Mouse (Mus musculus) gonadal fat pad, adult 2 months (tissue): ENCODE measurements around the gene Hist1h2bp. TPM values are rescaled to one million over a fixed set of nuclear protein-coding genes. Genes with fewer than 3 reads are reported as not detected.

Experiments used
- polyA plus RNA-seq: library from polyadenylated mRNA; depleted of rRNA; stranded (reverse); fragments of >200 nt; gene quantifications from 2 replicates; pipeline ENCODE4 v1.2.3, GENCODE M21; 2012; rRNA removed

The Hist1h2bp gene
- polyA plus RNA-seq, 1 experiment, result 4.4 TPM

Other genes with a start within 250 kb of the Hist1h2bp start
- not detected in 2 replicates for gene Olfr1366, start 244.7 kb upstream of the Hist1h2bp start, polyA plus RNA-seq
- gene Olfr1535, start 227.6 kb upstream of the Hist1h2bp start, polyA plus RNA-seq, result not detected in 2 replicates
- gene Olfr1364, start 205.7 kb upstream of the Hist1h2bp start, polyA plus RNA-seq, result not detected in 2 replicates
- gene Olfr1362, start 173.4 kb upstream of the Hist1h2bp start, polyA plus RNA-seq, result not detected in 2 replicates
- not detected in 2 replicates for gene Olfr11, start 144.9 kb upstream of the Hist1h2bp start, polyA plus RNA-seq
- gene Olfr1361, start 124.1 kb upstream of the Hist1h2bp start, polyA plus RNA-seq, result not detected in 2 replicates
- gene Olfr1360, start 110.1 kb upstream of the Hist1h2bp start, polyA plus RNA-seq, result not detected in 2 replicates
- gene Olfr1359, start 89.3 kb upstream of the Hist1h2bp start, polyA plus RNA-seq, result not detected in 2 replicates
- 1.8 TPM in 1 of 2 replicates, not detected in the other for gene Hist1h2bl, start 71.3 kb upstream of the Hist1h2bp start, polyA plus RNA-seq
- 3.0 and 4.3 TPM in 2 replicates for gene Hist1h2ai, start 71.0 kb upstream of the Hist1h2bp start, polyA plus RNA-seq
- gene Hist1h3h, start 69.8 kb upstream of the Hist1h2bp start, polyA plus RNA-seq, result 4.0 and 12.7 TPM in 2 replicates
- 0.65 TPM in 1 of 2 replicates, not detected in the other for gene Hist1h2bm, start 65.4 kb upstream of the Hist1h2bp start, polyA plus RNA-seq
- gene Hist1h4j, start 52.4 kb upstream of the Hist1h2bp start, polyA plus RNA-seq, result 0.97 and 1.7 TPM in 2 replicates
- 3.7 and 10.4 TPM in 2 replicates for gene Hist1h4k, start 37.0 kb upstream of the Hist1h2bp start, polyA plus RNA-seq
- 1.1 and 1.3 TPM in 2 replicates for gene Hist1h2ak, start 33.6 kb upstream of the Hist1h2bp start, polyA plus RNA-seq
- 0.98 and 1.1 TPM in 2 replicates for gene Hist1h2bn, start 33.3 kb upstream of the Hist1h2bp start, polyA plus RNA-seq
- 0.43 TPM in 2 replicates for gene Hist1h1b, start 6.8 kb upstream of the Hist1h2bp start, polyA plus RNA-seq
- 5.2 and 5.7 TPM in 2 replicates for gene Hist1h3i, start 4.1 kb upstream of the Hist1h2bp start, polyA plus RNA-seq
- gene Hist1h2an, start 243 bp upstream of the Hist1h2bp start, polyA plus RNA-seq, result 1.4 and 2.6 TPM in 2 replicates
- gene Hist1h2bq, start 22.7 kb downstream of the Hist1h2bp start, polyA plus RNA-seq, result 6.5 and 38.5 TPM in 2 replicates
- not detected in 2 replicates for gene Hist1h2ao, start 23.0 kb downstream of the Hist1h2bp start, polyA plus RNA-seq
- not detected in 2 replicates for gene Hist1h4m, start 24.3 kb downstream of the Hist1h2bp start, polyA plus RNA-seq
- 14.4 and 25.0 TPM in 2 replicates for gene Hist1h4n, start 44.7 kb downstream of the Hist1h2bp start, polyA plus RNA-seq
- 16.8 and 17.6 TPM in 2 replicates for gene Hist1h2ap, start 46.0 kb downstream of the Hist1h2bp start, polyA plus RNA-seq
- 4.6 and 35.6 TPM in 2 replicates for gene Hist1h2br, start 46.3 kb downstream of the Hist1h2bp start, polyA plus RNA-seq
- 0.81 and 1.4 TPM in 2 replicates for gene Zfp184, start 157.6 kb downstream of the Hist1h2bp start, polyA plus RNA-seq
- 0.11 and 0.46 TPM in 2 replicates for gene Pom121l2, start 193.7 kb downstream of the Hist1h2bp start, polyA plus RNA-seq
- 0.15 TPM in 1 of 2 replicates, not detected in the other for gene Prss16, start 222.3 kb downstream of the Hist1h2bp start, polyA plus RNA-seq
- 4.9 TPM in 1 of 2 replicates, not detected in the other for gene Hist1h2ah, start 248.1 kb downstream of the Hist1h2bp start, polyA plus RNA-seq
- 0.51 and 3.1 TPM in 2 replicates for gene Hist1h2bk, start 248.4 kb downstream of the Hist1h2bp start, polyA plus RNA-seq